Mouse (Mus musculus) cortical plate, adult 2 months (tissue): ENCODE results near the gene Asic2. TPM values are rescaled to one million over a fixed set of nuclear protein-coding genes. Genes with fewer than 3 reads are reported as not detected.

Experiments
- H3K27ac ChIP-seq: fragments of 200-500 bp; 2 replicates; pipeline ENCODE4 v1.5.1; 2012; ENCODE audit warnings: low read length, control low read depth, inconsistent platforms; ENCODE audit not compliant: insufficient read depth
- H3K4me1 ChIP-seq: fragments of 200-500 bp; 2 replicates; pipeline ENCODE4 v1.6.1; 2011; ENCODE audit warnings: low read length; ENCODE audit not compliant: control insufficient read depth, insufficient read depth
- H3K4me3 ChIP-seq: fragments of 200-500 bp; 2 replicates; pipeline ENCODE4 v1.5.1; 2011; ENCODE audit warnings: mild to moderate bottlenecking, low read length, control low read depth; ENCODE audit not compliant: insufficient read depth
- CTCF ChIP-seq: fragments of 200-500 bp; IDR thresholded peaks from 2 replicates; pipeline ENCODE4 v1.5.1; 2011; ENCODE audit warnings: mild to moderate bottlenecking, control low read depth, low read length; ENCODE audit not compliant: insufficient read depth; ENCODE audit errors: extremely low read depth
- POLR2A ChIP-seq: fragments of 200-500 bp; IDR thresholded peaks from 2 replicates; pipeline ENCODE4 v1.6.1; 2011; ENCODE audit warnings: mild to moderate bottlenecking, low read length, control low read depth; ENCODE audit not compliant: insufficient read depth; ENCODE audit errors: extremely low read depth
- polyA plus RNA-seq: library from polyadenylated mRNA; depleted of rRNA; stranded (reverse); fragments of >200 nt; gene quantifications from 2 replicates; pipeline ENCODE4 v1.2.3, GENCODE M21; 2012

Asic2 gene
- polyA plus RNA-seq, 1 experiment, result 51.8 TPM

DNA sequence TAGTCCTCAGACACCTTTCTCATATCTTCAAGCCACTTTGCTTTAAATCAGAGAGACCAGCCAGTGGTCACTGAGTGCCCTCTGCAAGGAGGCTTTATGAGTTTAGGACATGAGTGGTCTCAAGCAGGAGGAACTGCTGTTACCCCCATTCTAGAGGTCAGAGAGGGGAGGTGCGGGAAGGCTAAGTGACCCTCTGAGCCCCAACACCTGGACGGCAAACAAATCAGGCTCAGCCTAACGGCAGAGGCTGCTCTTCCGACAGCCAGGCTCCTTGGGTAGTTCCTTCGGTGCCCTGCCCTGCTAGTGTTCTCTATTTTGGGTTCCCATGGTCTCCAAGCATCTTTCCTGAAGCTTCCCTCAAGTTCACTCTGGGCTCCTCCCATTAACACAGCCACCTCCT, 357.8 kb downstream of the Asic2 start:
- Histone ChIP-seq H3K4me3 (no peak overlapping the region), H3K27ac (no peak overlapping the region), H3K4me1 (no peaks in the 10 kb centered on the region)
- TF ChIP-seq POLR2A (no peak), CTCF (no peak)

GRCm38 (mm10) chr11:81602971-81603370, 365.3 kb downstream of the Asic2 start:
- Histone ChIP-seq H3K4me3 (no peak overlapping the region), H3K27ac (no peak overlapping the region), H3K4me1 (peaks cover 1% of the 10 kb centered on the region; the same call in 1 of the 2 replicates)
- TF ChIP-seq CTCF (no peak), POLR2A (no peak)

GRCm38 (mm10) chr11:81601736-81602135, 366.5 kb downstream of the Asic2 start:
- H3K27ac ChIP-seq, result no peak overlapping the region

DNA sequence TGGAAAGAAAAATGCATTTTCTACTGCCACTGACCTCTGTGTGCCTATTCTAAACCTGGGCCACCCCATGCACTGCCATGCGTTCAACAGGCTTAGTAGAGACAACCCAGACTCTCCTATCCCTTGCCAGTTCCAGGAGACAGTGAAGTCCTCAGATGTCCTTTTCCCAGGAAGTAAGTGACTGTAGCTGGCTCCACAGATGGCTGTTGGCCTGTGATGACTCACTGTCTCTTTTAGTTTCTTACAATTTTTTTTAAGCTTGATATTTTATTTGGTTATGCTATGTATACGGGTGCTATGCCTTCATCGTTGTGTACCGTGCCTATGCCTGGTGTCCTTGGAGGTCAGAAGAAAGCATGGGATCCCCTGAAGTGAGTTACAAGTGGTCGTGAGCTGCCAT, 370.7 kb downstream of the Asic2 start:
- Histone ChIP-seq H3K27ac (no peak overlapping the region), H3K4me1 (peaks cover 7% of the 10 kb centered on the region), H3K4me3 (no peak overlapping the region)
- no peak for TF ChIP-seq POLR2A
- no peak for TF ChIP-seq CTCF

More at GRCm38 (mm10) chr11:81601736-81602135, 366.5 kb downstream of the Asic2 start:
- peaks cover 1% of the 10 kb centered on the region; the same call in 1 of the 2 replicates for H3K4me1 ChIP-seq
- no peak overlapping the region for H3K4me3 ChIP-seq
- no peak for TF ChIP-seq POLR2A
- TF ChIP-seq CTCF, result no peak

- H3K4me3 ChIP-seq, result no peak overlapping the region
- H3K4me1 ChIP-seq, result peaks cover 7% of the 10 kb centered on the region
- no peak overlapping the region for H3K27ac ChIP-seq
- TF ChIP-seq CTCF, result no peak
These were observed 373.0 kb downstream of the Asic2 start for GRCm38 (mm10) chr11:81595235-81595634.

DNA sequence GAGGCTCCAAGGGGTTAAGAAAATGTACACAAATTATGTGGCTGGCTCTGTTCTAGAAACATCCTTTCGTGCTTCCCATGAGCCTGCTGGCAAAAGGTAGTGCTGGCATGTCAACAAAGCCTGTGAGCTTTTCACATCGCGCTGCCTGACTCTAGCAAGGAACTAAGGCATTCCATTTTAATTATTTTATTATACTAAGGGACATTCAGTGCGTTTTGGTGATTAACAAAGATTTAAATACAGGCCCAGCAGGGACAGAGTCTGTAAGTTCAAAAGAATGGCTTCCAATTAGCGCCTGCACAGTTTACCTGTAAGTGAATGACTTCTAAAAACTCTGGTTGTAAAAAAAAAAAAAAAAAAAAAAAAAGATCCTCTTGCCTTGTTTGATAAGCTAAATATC, 375.5 kb downstream of the Asic2 start:
- no peak overlapping the region for H3K4me3 ChIP-seq
- H3K27ac ChIP-seq, result no peak overlapping the region
- H3K4me1 ChIP-seq, result peaks cover 5% of the 10 kb centered on the region
- TF ChIP-seq CTCF, result no peak
- TF ChIP-seq POLR2A, result no peak

GRCm38 (mm10) chr11:81590911-81591310, 377.3 kb downstream of the Asic2 start:
- peaks cover 5% of the 10 kb centered on the region for H3K4me1 ChIP-seq
- H3K4me3 ChIP-seq, result no peak overlapping the region
- TF ChIP-seq POLR2A (no peak), CTCF (peak; percentile 38; the same call in 1 of the 2 replicates)
- no peak overlapping the region for H3K27ac ChIP-seq

DNA sequence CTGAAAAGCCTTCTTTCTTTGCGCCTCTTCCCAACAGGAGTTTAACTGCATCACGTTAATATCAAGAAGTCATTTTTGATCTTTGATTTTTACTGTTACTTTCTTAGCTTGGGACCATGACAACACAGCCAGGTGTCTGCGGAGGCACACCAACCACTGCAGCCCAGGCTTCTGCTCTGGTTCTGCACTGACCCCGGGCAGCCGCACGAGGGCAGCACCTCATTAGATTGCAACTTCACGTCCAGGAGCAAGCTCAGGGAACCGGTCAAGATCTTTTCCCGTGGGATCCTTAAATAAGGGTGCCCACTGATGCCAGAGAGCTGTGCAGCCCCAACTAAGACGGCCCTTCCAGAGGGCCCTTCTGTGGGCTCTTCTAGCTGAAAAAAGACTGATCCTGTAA, 379.6 kb downstream of the Asic2 start:
- Histone ChIP-seq H3K4me1 (no peaks in the 10 kb centered on the region; the same call in 1 of the 2 replicates), H3K4me3 (no peak overlapping the region), H3K27ac (no peak overlapping the region)
- TF ChIP-seq POLR2A, result no peak
- peak; percentile 81 for TF ChIP-seq CTCF

GRCm38 (mm10) chr11:81587942-81588341, 380.3 kb downstream of the Asic2 start:
- H3K27ac ChIP-seq, result no peak overlapping the region
- H3K4me3 ChIP-seq, result no peak overlapping the region
- no peak for TF ChIP-seq CTCF
- TF ChIP-seq POLR2A, result no peak
- no peaks in the 10 kb centered on the region; the same call in 1 of the 2 replicates for H3K4me1 ChIP-seq

- Histone ChIP-seq H3K27ac (no peak overlapping the region), H3K4me3 (no peak overlapping the region), H3K4me1 (no peaks in the 10 kb centered on the region; the same call in 1 of the 2 replicates)
- TF ChIP-seq CTCF, result no peak
- TF ChIP-seq POLR2A, result no peak
These were observed 381.1 kb downstream of the Asic2 start for GRCm38 (mm10) chr11:81587114-81587513.
